19 mouse cellular contexts compared by ENCODE assay signal in genomic region chr17:85484526-85484925, GRCm38 (mm10).
DNase-seq lines count a peak whose midpoint lies in the region; ATAC-seq lines count a peak whose summit lies in the region.
"Had no signal": no experiment of that assay in that cellular context is flagged by ENCODE, and none has a peak within 500 bp of the region (broad histone marks: within the 10 kb centered on the region; RNA-seq: fewer than 3 reads in every experiment).

No protein-coding gene starts in this region.

- H3K9ac ChIP-seq in forebrain, embryonic 11.5 days (ENCODE audit: low read length) = no peak overlapping the region
- H3K9ac ChIP-seq in forebrain, embryonic 14.5 days (ENCODE audit: low read length) = no peak overlapping the region
- no peak overlapping the region for H3K9ac ChIP-seq in heart, embryonic 11.5 days (ENCODE audit: low read depth, low read length)
- no peak overlapping the region for H3K9ac ChIP-seq in midbrain, embryonic 13.5 days (replicated peaks)
- H3K9ac ChIP-seq: embryonic facial prominence, embryonic 15.5 days; hindbrain, embryonic 14.5 days had no signal

- intact Hi-C loops in heart, postnatal 36 days (cut with DNase I) = no loop called here

- WGBS in forebrain, embryonic 11.5 days = 36% methylated on average over 5 of the region's 5 CpGs
- 41% methylated on average over 5 of the region's 5 CpGs for WGBS in forebrain, embryonic 14.5 days
- WGBS in heart, embryonic 11.5 days (ENCODE audit: insufficient replicate concordance) = 36% methylated on average over 5 of the region's 5 CpGs
- WGBS in midbrain, embryonic 13.5 days = 47% methylated on average over 5 of the region's 5 CpGs
- WGBS in midbrain, embryonic 10.5 days = 44% methylated on average over 5 of the region's 5 CpGs

- no peaks in the 10 kb centered on the region for H3K9me3 ChIP-seq in forebrain, embryonic 11.5 days (ENCODE audit: control insufficient read depth, low read length)
- H3K9me3 ChIP-seq in forebrain, embryonic 14.5 days (replicated peaks; ENCODE audit: control insufficient read depth, low read length) = no peaks in the 10 kb centered on the region
- no peaks in the 10 kb centered on the region for H3K9me3 ChIP-seq in heart, embryonic 11.5 days (replicated peaks; ENCODE audit: control insufficient read depth, low read length)
- no peaks in the 10 kb centered on the region for H3K9me3 ChIP-seq in midbrain, embryonic 13.5 days
- H3K9me3 ChIP-seq in midbrain, embryonic 10.5 days (replicated peaks) = no peaks in the 10 kb centered on the region
- H3K9me3 ChIP-seq: embryonic facial prominence, embryonic 15.5 days; hindbrain, embryonic 10.5 days had no signal

- peaks cover 27% of the 10 kb centered on the region for H3K27me3 ChIP-seq in forebrain, embryonic 11.5 days (ENCODE audit: control insufficient read depth, insufficient read depth, low read length)
- H3K27me3 ChIP-seq in forebrain, embryonic 14.5 days (replicated peaks; ENCODE audit: control insufficient read depth, insufficient read depth, low read length) = peaks cover 35% of the 10 kb centered on the region
- peaks cover 89% of the 10 kb centered on the region for H3K27me3 ChIP-seq in heart, embryonic 11.5 days (ENCODE audit: control insufficient read depth, insufficient read depth, low read length)
- peaks cover 98% of the 10 kb centered on the region for H3K27me3 ChIP-seq in midbrain, embryonic 13.5 days
- peaks cover 100% of the 10 kb centered on the region for H3K27me3 ChIP-seq in midbrain, embryonic 10.5 days (ENCODE audit: low read depth, poor library complexity, severe bottlenecking)
- H3K27me3 ChIP-seq: CH12.LX had no signal

- peaks cover 22% of the 10 kb centered on the region for H3K4me1 ChIP-seq in forebrain, embryonic 11.5 days (replicated peaks; ENCODE audit: control insufficient read depth, insufficient read depth, low read length)
- peaks cover 17% of the 10 kb centered on the region; the same call in 1 of the 2 replicates for H3K4me1 ChIP-seq in forebrain, embryonic 14.5 days (ENCODE audit: control insufficient read depth, insufficient read depth, low read length)
- peaks cover 5% of the 10 kb centered on the region; the same call in 1 of the 2 replicates for H3K4me1 ChIP-seq in heart, embryonic 11.5 days (ENCODE audit: control insufficient read depth, insufficient read depth, low read length)
- H3K4me1 ChIP-seq in midbrain, embryonic 13.5 days (replicated peaks) = peaks cover 26% of the 10 kb centered on the region
- H3K4me1 ChIP-seq in midbrain, embryonic 10.5 days = peaks cover 48% of the 10 kb centered on the region

- DNase-seq in forebrain, embryonic 11.5 days (ENCODE audit: low spot score) = no peak
- no peak for DNase-seq in forebrain, embryonic 14.5 days (ENCODE audit: low spot score)
- DNase-seq in heart, postnatal 36 days = no peak
- no peak for DNase-seq in midbrain, embryonic 10.5 days (ENCODE audit: low spot score)
- DNase-seq: adrenal gland, adult 2 months; adrenal gland, postnatal 25 days; cerebellum, adult 18-20 months; cerebellum, adult 9-11 months; cerebellum, postnatal 36 days; gastrocnemius, adult 2 months; gastrocnemius, postnatal 25 days; heart, postnatal 10 days had no signal

- peak overlapping the region; percentile 61 for H3K4me2 ChIP-seq in forebrain, embryonic 11.5 days (ENCODE audit: low read depth, low read length, severe bottlenecking)
- no peak overlapping the region for H3K4me2 ChIP-seq in forebrain, embryonic 14.5 days (ENCODE audit: low read length)
- 0 out of 2 replicates have a peak overlapping the region, but pooled peaks have one; percentile 58 for H3K4me2 ChIP-seq in heart, embryonic 11.5 days
- H3K4me2 ChIP-seq in midbrain, embryonic 13.5 days (replicated peaks) = no peak overlapping the region
- H3K4me2 ChIP-seq: hindbrain, embryonic 14.5 days had no signal

- ATAC-seq in forebrain, embryonic 11.5 days (replicated peaks; ENCODE audit: low FRiP score) = no peak
- ATAC-seq in forebrain, embryonic 14.5 days = no peak
- no peak for ATAC-seq in heart, embryonic 11.5 days (replicated peaks; ENCODE audit: insufficient number of reproducible peaks, low FRiP score, low TSS enrichment)
- no peak for ATAC-seq in midbrain, embryonic 13.5 days

- no peaks in the 10 kb centered on the region for H3K36me3 ChIP-seq in forebrain, embryonic 11.5 days (ENCODE audit: control insufficient read depth, insufficient read depth, low read length)
- no peaks in the 10 kb centered on the region for H3K36me3 ChIP-seq in forebrain, embryonic 14.5 days (ENCODE audit: control insufficient read depth, insufficient read depth, low read length)
- H3K36me3 ChIP-seq in heart, embryonic 11.5 days (ENCODE audit: control insufficient read depth, insufficient read depth, low read length) = no peaks in the 10 kb centered on the region
- no peaks in the 10 kb centered on the region for H3K36me3 ChIP-seq in midbrain, embryonic 13.5 days
- no peaks in the 10 kb centered on the region for H3K36me3 ChIP-seq in midbrain, embryonic 10.5 days
- H3K36me3 ChIP-seq: embryonic facial prominence, embryonic 15.5 days; hindbrain, embryonic 10.5 days had no signal

- H3K27ac ChIP-seq in forebrain, embryonic 11.5 days (ENCODE audit: low read depth, low read length) = no peak overlapping the region
- H3K27ac ChIP-seq in forebrain, embryonic 14.5 days (ENCODE audit: low read depth, low read length) = no peak overlapping the region
- no peak overlapping the region for H3K27ac ChIP-seq in heart, embryonic 11.5 days (ENCODE audit: low read depth, low read length)
- peak overlapping the region; percentile 78; the same call in 1 of the 2 replicates for H3K27ac ChIP-seq in midbrain, embryonic 13.5 days
- H3K27ac ChIP-seq in midbrain, embryonic 10.5 days (replicated peaks) = no peak overlapping the region
- H3K27ac ChIP-seq: embryonic facial prominence, embryonic 15.5 days; gastrocnemius, adult 2 months; hindbrain, embryonic 10.5 days; hindbrain, embryonic 14.5 days had no signal

- no peak overlapping the region for H3K4me3 ChIP-seq in forebrain, embryonic 11.5 days (ENCODE audit: low read depth, low read length)
- H3K4me3 ChIP-seq in forebrain, embryonic 14.5 days (ENCODE audit: low read depth, low read length) = no peak overlapping the region
- no peak overlapping the region for H3K4me3 ChIP-seq in heart, embryonic 11.5 days (ENCODE audit: low read depth, low read length)
- no peak overlapping the region for H3K4me3 ChIP-seq in midbrain, embryonic 13.5 days (replicated peaks)
- no peak overlapping the region for H3K4me3 ChIP-seq in midbrain, embryonic 10.5 days
- H3K4me3 ChIP-seq: embryonic facial prominence, embryonic 15.5 days; erythroblast, embryonic 14.5 days; gastrocnemius, adult 2 months had no signal

Comparison
In these comparisons a context has a peak if more than half of its experiments do, and no peak if none do; other contexts are left out.
1. H3K4me2 ChIP-seq: peak in forebrain, embryonic 11.5 days (single experiment) and heart, embryonic 11.5 days (single experiment); none in forebrain, embryonic 14.5 days (single experiment) and midbrain, embryonic 13.5 days (single experiment).